8 mouse cellular contexts compared by ENCODE assay signal in genomic region chr11:102603496-102603850, GRCm38 (mm10). TPM values are rescaled to one million over a fixed set of nuclear protein-coding genes. Genes with fewer than 3 reads are reported as not detected.
DNase-seq lines count a peak whose midpoint lies in the region; ATAC-seq and TF ChIP-seq lines count a peak whose summit lies in the region.

No protein-coding gene starts in this region.

- H3K27me3 ChIP-seq in forebrain, embryonic 10.5 days (ENCODE audit: poor library complexity, severe bottlenecking) = peaks cover 22% of the 10 kb centered on the region; the same call in 1 of the 2 replicates
- H3K27me3 ChIP-seq in hindbrain, embryonic 11.5 days (ENCODE audit: control insufficient read depth, insufficient read depth, low read length) = no peaks in the 10 kb centered on the region
- no peaks in the 10 kb centered on the region for H3K27me3 ChIP-seq in limb, embryonic 15.5 days
- H3K27me3 ChIP-seq in midbrain, postnatal 0 days (ENCODE audit: insufficient read depth, low read length) = peaks cover 19% of the 10 kb centered on the region; the same call in 1 of the 2 replicates

- H3K27ac ChIP-seq in forebrain, embryonic 10.5 days = peak overlapping the region; percentile 99
- peak overlapping the region; percentile 99 for H3K27ac ChIP-seq in hindbrain, embryonic 11.5 days (ENCODE audit: low read depth, low read length)
- H3K27ac ChIP-seq in limb, embryonic 15.5 days = peak overlapping the region; percentile 99
- H3K27ac ChIP-seq in midbrain, postnatal 0 days (ENCODE audit: low read depth, low read length) = peak overlapping the region; percentile 57

- H3K4me1 ChIP-seq in forebrain, embryonic 10.5 days = peaks cover 52% of the 10 kb centered on the region
- H3K4me1 ChIP-seq in hindbrain, embryonic 11.5 days (replicated peaks; ENCODE audit: control insufficient read depth, insufficient read depth, low read length) = peaks cover 9% of the 10 kb centered on the region
- peaks cover 16% of the 10 kb centered on the region for H3K4me1 ChIP-seq in limb, embryonic 15.5 days
- H3K4me1 ChIP-seq in midbrain, postnatal 0 days (ENCODE audit: insufficient read depth, low read length) = no peaks in the 10 kb centered on the region

- H3K4me2 ChIP-seq in hindbrain, embryonic 11.5 days (replicated peaks; ENCODE audit: low read depth, low read length) = peak overlapping the region; percentile 78
- peak overlapping the region; percentile 63 for H3K4me2 ChIP-seq in limb, embryonic 15.5 days
- peak overlapping the region; percentile 60 for H3K4me2 ChIP-seq in midbrain, postnatal 0 days (ENCODE audit: low read depth, low read length, poor library complexity, severe bottlenecking)

- peaks cover 15% of the 10 kb centered on the region for H3K36me3 ChIP-seq in forebrain, embryonic 10.5 days (replicated peaks)
- H3K36me3 ChIP-seq in hindbrain, embryonic 11.5 days (ENCODE audit: control insufficient read depth, insufficient read depth, low read length) = no peaks in the 10 kb centered on the region
- no peaks in the 10 kb centered on the region for H3K36me3 ChIP-seq in limb, embryonic 15.5 days
- H3K36me3 ChIP-seq in midbrain, postnatal 0 days (ENCODE audit: insufficient read depth, low read length) = no peaks in the 10 kb centered on the region

- H3K9me3 ChIP-seq in forebrain, embryonic 10.5 days = no peaks in the 10 kb centered on the region
- no peaks in the 10 kb centered on the region for H3K9me3 ChIP-seq in hindbrain, embryonic 11.5 days (ENCODE audit: control insufficient read depth, low read length)
- H3K9me3 ChIP-seq in limb, embryonic 15.5 days = no peaks in the 10 kb centered on the region
- H3K9me3 ChIP-seq in midbrain, postnatal 0 days (ENCODE audit: low read length) = no peaks in the 10 kb centered on the region

- under 1% methylated on average over 10 of the region's 10 CpGs for WGBS in forebrain, embryonic 10.5 days
- WGBS in hindbrain, embryonic 11.5 days = 0% methylated on average over 10 of the region's 10 CpGs
- WGBS in limb, embryonic 15.5 days = 1% methylated on average over 10 of the region's 10 CpGs
- 1% methylated on average over 10 of the region's 10 CpGs for WGBS in midbrain, postnatal 0 days

- H3K4me3 ChIP-seq in forebrain, embryonic 10.5 days = peak overlapping the region; percentile 79
- H3K4me3 ChIP-seq in hindbrain, embryonic 11.5 days (ENCODE audit: low read depth, low read length) = peak overlapping the region; percentile 87
- peak overlapping the region; percentile 84 for H3K4me3 ChIP-seq in limb, embryonic 15.5 days
- H3K4me3 ChIP-seq in midbrain, postnatal 0 days (ENCODE audit: low read depth, low read length) = peak overlapping the region; percentile 62

- ATAC-seq in hindbrain, embryonic 11.5 days (ENCODE audit: low FRiP score) = peak; percentile 71
- ATAC-seq in limb, embryonic 15.5 days (ENCODE audit: insufficient number of reproducible peaks, low FRiP score, low TSS enrichment, low read depth) = peak; percentile 60; the same call in 1 of the 2 replicates
- ATAC-seq in midbrain, postnatal 0 days (ENCODE audit: low FRiP score) = no peak

- no peak for TF ChIP-seq CTCF in midbrain, postnatal 0 days (IDR thresholded peaks at IDR 0.05)

- peak; percentile 16 for DNase-seq in right cerebral cortex, postnatal 14 days
- no peak for DNase-seq in right cerebral cortex, postnatal 25 days
- DNase-seq in forebrain, embryonic 10.5 days (ENCODE audit: extremely low spot score, low spot score) = no peak
- peak; percentile 86 for DNase-seq in hindbrain, embryonic 11.5 days (ENCODE audit: low spot score)
- peak; percentile 61 for DNase-seq in midbrain, postnatal 0 days (ENCODE audit: low spot score)
- DNase-seq in left cerebral cortex, adult 18-20 months (ENCODE audit: low spot score in 2 of 2) = no peak
- no peak for DNase-seq in frontal cortex, postnatal 25 days (ENCODE audit: low spot score in 2 of 2)

- peak overlapping the region; percentile 56 for H3K9ac ChIP-seq in hindbrain, embryonic 11.5 days (ENCODE audit: low read depth, low read length)
- peak overlapping the region; percentile 50 for H3K9ac ChIP-seq in limb, embryonic 15.5 days
- H3K9ac ChIP-seq in midbrain, postnatal 0 days (replicated peaks; ENCODE audit: low read length, poor library complexity, severe bottlenecking) = no peak overlapping the region; the same call in 1 of the 2 replicates

RNA-seq across cellular contexts. Expression of gene Fzd2, which starts 0.7 kb away (rescaled TPM):
- polyA plus RNA-seq in forebrain, embryonic 10.5 days (2016; fragmentation: Nextera tagmentation; extraction: Ambion mirVana) = 39.2 and 42.2 TPM in 2 replicates
- polyA plus RNA-seq in hindbrain, embryonic 11.5 days (2014; fragmentation: Nextera tagmentation; extraction: Ambion mirVana) = 29.5 and 31.7 TPM in 2 replicates
- 41.0 and 48.5 TPM in 2 replicates for polyA plus RNA-seq in limb, embryonic 15.5 days (2015; fragmentation: Nextera tagmentation; extraction: Ambion mirVana)
- 16.8 and 17.3 TPM in 2 replicates for total RNA-seq in midbrain, postnatal 0 days (2014; rRNA removed)
- 3.9 and 4.5 TPM in 2 replicates for polyA plus RNA-seq in midbrain, postnatal 0 days (2015; fragmentation: Nextera tagmentation; extraction: Ambion mirVana)
- 1 to 10 TPM; 9.4 to 9.7 TPM for total RNA-seq in left cerebral cortex, adult 18-20 months (2021)

RNA-seq across cellular contexts. Expression of gene Gm11627, which starts 24.2 kb away (rescaled TPM):
- 11.8 and 13.1 TPM in 2 replicates for polyA plus RNA-seq in forebrain, embryonic 10.5 days (2016; fragmentation: Nextera tagmentation; extraction: Ambion mirVana)
- 5.6 and 7.3 TPM in 2 replicates for polyA plus RNA-seq in hindbrain, embryonic 11.5 days (2014; fragmentation: Nextera tagmentation; extraction: Ambion mirVana)
- polyA plus RNA-seq in limb, embryonic 15.5 days (2015; fragmentation: Nextera tagmentation; extraction: Ambion mirVana) = 10.7 and 11.3 TPM in 2 replicates
- 1.1 and 3.5 TPM in 2 replicates for total RNA-seq in midbrain, postnatal 0 days (2014; rRNA removed)
- polyA plus RNA-seq in midbrain, postnatal 0 days (2015; fragmentation: Nextera tagmentation; extraction: Ambion mirVana) = 4.6 and 5.8 TPM in 2 replicates
- total RNA-seq in left cerebral cortex, adult 18-20 months (2021) = 1 to 10 TPM; 3.7 to 5.4 TPM

RNA-seq across cellular contexts. Expression of gene Gpatch8, which starts 47.3 kb away (rescaled TPM):
- polyA plus RNA-seq in forebrain, embryonic 10.5 days (2016; fragmentation: Nextera tagmentation; extraction: Ambion mirVana) = 58.7 and 62.3 TPM in 2 replicates
- 48.8 and 68.1 TPM in 2 replicates for polyA plus RNA-seq in hindbrain, embryonic 11.5 days (2014; fragmentation: Nextera tagmentation; extraction: Ambion mirVana)
- 46.2 and 56.5 TPM in 2 replicates for polyA plus RNA-seq in limb, embryonic 15.5 days (2015; fragmentation: Nextera tagmentation; extraction: Ambion mirVana)
- 24.8 and 33.4 TPM in 2 replicates for total RNA-seq in midbrain, postnatal 0 days (2014; rRNA removed)
- polyA plus RNA-seq in midbrain, postnatal 0 days (2015; fragmentation: Nextera tagmentation; extraction: Ambion mirVana) = 35.8 and 53.3 TPM in 2 replicates
- total RNA-seq in left cerebral cortex, adult 18-20 months (2021) = 10 to 100 TPM; 50.8 to 52.0 TPM

Comparison
In these comparisons a context has a peak if more than half of its experiments do, and no peak if none do; other contexts are left out.
1. DNase-seq: peak in right cerebral cortex, postnatal 14 days (single experiment), hindbrain, embryonic 11.5 days (single experiment) and midbrain, postnatal 0 days (single experiment); none in right cerebral cortex, postnatal 25 days (single experiment), forebrain, embryonic 10.5 days (single experiment), left cerebral cortex, adult 18-20 months (0 of 2) and frontal cortex, postnatal 25 days (0 of 2).
2. Peak in every context shown above with its lines, with median percentiles within 50 percentile points of each other: H3K27ac ChIP-seq, H3K4me3 ChIP-seq and H3K4me2 ChIP-seq.